Mouse (Mus musculus) CH12.LX (cell line): ENCODE data around the gene Nhlh1.

Source experiments
- CTCF ChIP-seq, 2 experiments: IDR thresholded peaks in 1 of 2; conservative IDR thresholded peaks in 1 of 2; 2 replicates each; pipeline ENCODE4 v1.5.1; 2011 to 2012; ENCODE audit warnings: low read depth in 2 of 2, low read length in 2 of 2, improper control_type of control experiment in 1 of 2, inconsistent platforms in 1 of 2, mild to moderate bottlenecking in 1 of 2, moderate library complexity in 1 of 2
- MAX ChIP-seq: IDR thresholded peaks from 2 replicates; pipeline ENCODE4 v1.6.1; 2011; ENCODE audit warnings: low read length, improper control_type of control experiment
- MYC ChIP-seq: IDR thresholded peaks from 2 replicates; pipeline ENCODE4 v1.6.1; 2011; ENCODE audit warnings: low read depth, mild to moderate bottlenecking, improper control_type of control experiment, low read length
- POLR2A ChIP-seq: IDR thresholded peaks from 2 replicates; pipeline ENCODE4 v1.6.1; 2011; ENCODE audit warnings: low read depth, mild to moderate bottlenecking, improper control_type of control experiment, low read length
- TCF12 ChIP-seq: IDR thresholded peaks from 2 replicates; pipeline ENCODE4 v1.6.1; 2014; ENCODE audit warnings: low read depth, mild to moderate bottlenecking, inconsistent platforms, low read length, improper control_type of control experiment
- ZNF384 ChIP-seq: IDR thresholded peaks from 2 replicates; pipeline ENCODE4 v1.6.1; 2012; ENCODE audit warnings: low read depth, low read length, improper control_type of control experiment, inconsistent platforms

DNA sequence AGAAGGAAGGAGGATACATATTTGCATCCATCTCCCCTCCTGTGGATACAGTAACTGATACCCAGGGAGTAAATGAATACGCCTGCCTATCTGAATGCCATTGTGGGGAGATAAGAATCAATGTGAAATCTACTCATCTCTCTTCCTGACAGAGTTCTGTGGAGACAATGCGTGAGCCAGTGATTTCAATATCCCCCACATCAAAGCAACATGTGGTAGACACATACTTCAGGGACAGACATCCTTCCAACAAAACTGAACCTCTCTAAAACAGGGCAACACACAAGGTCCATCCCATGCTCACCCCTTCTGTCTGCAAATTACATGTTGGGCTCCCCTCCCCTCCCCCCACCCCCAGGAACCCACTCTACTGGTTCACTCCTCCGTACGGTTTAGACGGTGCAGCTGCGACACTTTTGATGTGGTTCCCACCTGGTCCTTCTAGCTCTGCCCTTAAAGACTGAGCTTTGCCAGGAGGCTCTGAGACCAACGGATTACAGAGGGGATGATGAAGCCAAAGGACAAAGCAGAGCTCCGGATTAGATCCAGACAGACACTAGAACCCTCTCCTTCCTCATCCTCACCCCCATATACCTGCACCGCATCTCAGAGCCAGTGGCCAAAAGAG is 41.9 kb downstream of the Nhlh1 start:
- TF ChIP-seq CTCF (conservative IDR thresholded peaks at IDR 0.05 in 1 of 2, IDR thresholded peaks at IDR 0.05 in 1 of 2; ENCODE audit: low read depth in 2 of 2, low read length in 2 of 2) = no peak
- no peak for TF ChIP-seq TCF12
- no peak for TF ChIP-seq POLR2A
- TF ChIP-seq MYC = no peak
- no peak for TF ChIP-seq ZNF384
- no peak for TF ChIP-seq MAX
